Mouse (Mus musculus): ENCODE results near the gene Ppp1cc.

- TF ChIP-seq HCFC1 (IDR thresholded peaks at IDR 0.05; ENCODE audit: borderline replicate concordance, insufficient read depth, low read length) (no peak), MAFK (IDR thresholded peaks at IDR 0.05; ENCODE audit: insufficient read depth, low read depth, low read length) (no peak)
Observed at GRCm38 (mm10) chr5:122204180-122204579, 46.1 kb downstream of the Ppp1cc start.
